Mouse (Mus musculus): ENCODE measurements at regions not wholly inside any gene's neighbourhood (a gene's known extent, or its start where the extent isn't known, plus 50 kb on each side); places are given as distances from the start of the nearest gene placed in this dataset.

DNA sequence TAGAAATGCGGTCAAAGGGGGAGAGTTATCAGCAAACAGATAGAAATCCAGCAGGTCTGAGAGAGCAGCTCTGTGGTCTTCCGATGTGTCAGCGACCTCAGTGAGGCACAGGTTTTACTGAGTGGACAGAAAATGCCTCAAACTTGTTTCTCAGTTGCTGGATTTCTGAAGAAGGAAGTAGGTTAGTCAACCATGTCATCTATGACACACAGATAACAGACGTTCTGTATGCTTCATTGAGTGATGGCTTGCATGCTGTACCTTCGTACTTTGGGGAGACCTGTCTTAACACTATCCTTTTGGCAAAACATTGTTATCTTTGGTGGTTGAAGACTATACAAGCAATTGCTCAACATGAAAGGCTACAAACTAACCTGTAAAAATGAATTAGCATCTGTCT, 59.3 kb upstream of the Rgs1 start:
- TF ChIP-seq GATA1 (IDR thresholded peaks at IDR 0.05; ENCODE audit: borderline replicate concordance, low read length) (no peak), FLI1 (IDR thresholded peaks at IDR 0.05; ENCODE audit: low read length) (no peak)

All from megakaryocyte, embryonic 14.5 days (primary cell).